Mouse (Mus musculus) bone marrow, adult 2 months (tissue): Measurements from ENCODE around the gene Il9r. TPM values are rescaled to one million over a fixed set of nuclear protein-coding genes. Genes with fewer than 3 reads are reported as not detected.

Experiments used
- H3K27ac ChIP-seq: fragments of 200-500 bp; 2 replicates; pipeline ENCODE4 v1.5.1; 2012; ENCODE audit warnings: low read depth, mild to moderate bottlenecking, control low read depth, inconsistent platforms, low read length; ENCODE audit not compliant: control insufficient read depth, poor library complexity, insufficient read depth
- H3K4me1 ChIP-seq: fragments of 200-500 bp; 2 replicates; pipeline ENCODE4 v1.6.1; 2011; ENCODE audit warnings: low read length; ENCODE audit not compliant: control insufficient read depth, insufficient read depth
- H3K4me3 ChIP-seq: fragments of 200-500 bp; replicated peaks from 2 replicates; pipeline ENCODE3; 2011; ENCODE audit warnings: mild to moderate bottlenecking, low read depth, low read length, control low read depth; ENCODE audit not compliant: control insufficient read depth
- CTCF ChIP-seq: fragments of 200-500 bp; IDR thresholded peaks from 2 replicates; pipeline ENCODE4 v1.5.1; 2011; ENCODE audit warnings: low read length, control low read depth; ENCODE audit not compliant: control insufficient read depth, insufficient read depth
- POLR2A ChIP-seq: fragments of 200-500 bp; IDR thresholded peaks from 2 replicates; pipeline ENCODE4 v1.6.1; 2011; ENCODE audit warnings: low read depth, mild to moderate bottlenecking, control low read depth, low read length, borderline replicate concordance; ENCODE audit not compliant: control insufficient read depth
- WGBS: fragments of 180-500 bp; shearing (Covaris S2); methylation state at CpG from one replicate; pipeline ENCODE4 v1.1.7; 2018; 5-methylcytosine and 5-hydroxymethylcytosine counted together
- polyA plus RNA-seq: library from polyadenylated mRNA; stranded (reverse); fragments of >200 nt; gene quantifications from 2 replicates; pipeline ENCODE4 v1.2.4, GENCODE M21; 2011; ENCODE audit warnings: low replicate concordance; ENCODE audit not compliant: missing spikeins, insufficient read depth, insufficient read length

The Il9r gene
- polyA plus RNA-seq, 1 experiment, result 0.55 TPM

DNA sequence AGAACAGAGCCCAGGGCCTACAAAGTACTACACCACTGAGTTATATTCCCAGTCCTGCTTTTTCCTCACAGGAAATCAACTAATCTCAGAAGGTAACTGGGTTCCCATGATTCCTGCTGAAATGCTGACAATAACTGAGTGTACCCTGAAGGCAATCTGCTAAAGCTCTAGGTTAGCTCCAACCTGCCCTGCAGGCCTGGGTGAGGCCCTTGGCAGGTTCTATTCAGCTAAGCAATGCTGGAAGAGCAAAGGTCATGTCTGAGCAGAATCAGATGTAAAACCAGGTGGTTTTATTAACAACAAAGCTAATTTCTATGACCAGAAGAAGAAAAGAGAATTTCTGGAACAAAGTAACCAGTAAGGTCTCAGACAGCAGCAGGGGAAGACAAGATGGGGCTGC, 41.3 kb upstream of the Il9r start:
- no peak for TF ChIP-seq POLR2A
- no peak for TF ChIP-seq CTCF
- Histone ChIP-seq H3K4me3 (no peak overlapping the region), H3K27ac (peak overlapping the region; percentile 16; the same call in 1 of the 2 replicates), H3K4me1 (peaks cover 3% of the 10 kb centered on the region)

DNA sequence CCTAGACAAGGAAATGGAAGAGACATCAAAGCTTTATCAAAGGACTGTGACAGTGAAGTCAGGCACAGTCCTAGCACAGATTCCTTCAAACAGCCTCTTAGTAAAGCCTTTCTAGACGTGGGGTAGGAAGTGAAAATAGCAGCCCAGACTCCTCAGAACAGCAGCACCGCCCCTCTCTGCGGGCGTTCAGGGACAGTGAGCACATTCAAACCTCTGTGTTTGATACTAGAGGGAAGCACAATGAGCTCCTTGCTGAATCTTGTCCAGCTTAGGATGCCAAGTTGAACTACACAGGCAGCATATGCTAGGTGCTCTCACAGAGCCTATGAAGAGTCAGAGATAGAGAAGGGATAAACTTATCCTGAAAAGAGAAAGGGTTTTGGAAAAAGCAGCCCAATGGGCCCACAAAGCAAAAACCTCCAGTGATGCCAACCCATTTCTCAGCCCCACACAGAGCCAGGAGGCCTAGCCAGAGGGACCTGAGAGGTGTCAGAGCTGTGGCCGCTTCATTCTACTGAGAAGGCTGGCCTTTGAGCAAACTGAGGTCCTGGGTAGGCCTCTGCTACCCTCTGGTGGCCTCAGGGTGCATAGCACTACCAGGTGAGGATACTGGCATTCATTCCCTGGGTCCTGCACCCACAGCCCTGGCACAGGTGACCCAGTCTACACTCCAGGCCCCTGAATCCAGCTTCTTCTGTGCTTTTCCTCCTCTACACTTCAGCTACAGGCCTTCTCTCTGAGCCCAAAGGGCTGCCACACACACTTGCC, 38.2 kb upstream of the Il9r start:
- Histone ChIP-seq H3K27ac (peak overlapping the region; percentile 6; the same call in 1 of the 2 replicates), H3K4me1 (peaks cover 3% of the 10 kb centered on the region), H3K4me3 (no peak overlapping the region)
- TF ChIP-seq CTCF (peak; percentile 97), POLR2A (no peak)
- 62% methylated on average over 5 of the region's 5 CpGs for WGBS

DNA sequence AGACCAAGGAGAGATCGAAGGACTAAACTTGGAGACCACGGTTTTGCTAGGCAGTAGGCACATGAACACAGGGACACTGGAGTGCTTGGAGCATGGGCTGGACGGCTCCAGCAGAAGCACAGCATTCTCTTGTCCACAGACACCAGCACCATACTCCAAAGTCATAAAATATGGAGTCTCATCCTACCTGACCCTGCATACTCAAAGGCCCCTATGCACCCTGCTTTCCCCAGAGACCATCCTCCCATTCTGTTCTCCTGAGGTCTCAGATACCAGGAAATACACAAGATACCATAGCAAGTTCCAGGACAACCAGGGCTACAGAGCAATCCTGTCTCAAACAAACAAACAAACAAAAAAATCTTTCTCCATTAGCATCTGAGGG, 37.3 kb upstream of the Il9r start:
- no peak for TF ChIP-seq CTCF
- TF ChIP-seq POLR2A, result no peak
- 93% methylated on average over 3 of the region's 3 CpGs for WGBS
- Histone ChIP-seq H3K4me1 (no peaks in the 10 kb centered on the region; the same call in 1 of the 2 replicates), H3K4me3 (no peak overlapping the region), H3K27ac (no peak overlapping the region)

DNA sequence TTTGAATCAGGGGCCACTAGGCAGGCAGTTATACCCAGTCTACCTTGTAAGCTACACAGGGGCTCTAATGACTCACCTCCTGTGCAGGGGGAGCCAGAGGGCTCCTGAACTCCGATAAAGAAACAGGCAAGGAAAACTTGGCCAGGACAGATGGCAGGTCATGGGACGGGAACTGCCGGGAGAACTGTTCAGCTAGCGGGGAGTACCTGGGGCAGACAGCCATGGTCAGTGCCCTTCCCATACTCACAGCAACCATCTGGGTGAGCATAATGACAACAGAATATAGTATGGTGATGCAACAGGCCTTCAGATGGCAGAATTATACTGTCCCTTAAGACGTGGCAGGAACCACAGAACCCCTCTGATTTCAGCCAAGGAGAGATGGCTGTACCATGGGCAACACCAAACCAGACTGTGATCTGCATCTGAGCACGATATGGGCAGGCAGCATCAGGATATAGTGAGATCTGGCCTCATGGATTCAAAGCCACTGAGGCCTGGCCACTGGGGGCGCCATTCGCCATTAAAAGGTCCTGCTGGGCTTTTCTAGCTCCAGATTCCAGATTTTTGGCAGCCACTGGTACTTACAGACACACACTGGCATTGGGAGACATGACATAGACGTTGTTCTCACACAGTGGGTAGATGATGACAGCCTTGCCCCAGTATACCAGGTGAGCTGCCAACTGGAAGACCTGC, 36.8 kb upstream of the Il9r start:
- H3K4me1 ChIP-seq, result no peaks in the 10 kb centered on the region
- TF ChIP-seq POLR2A, result no peak
- peak; percentile 56; the same call in 1 of the 2 replicates for TF ChIP-seq CTCF
- WGBS, result 71% methylated on average over 9 of the region's 9 CpGs

DNA sequence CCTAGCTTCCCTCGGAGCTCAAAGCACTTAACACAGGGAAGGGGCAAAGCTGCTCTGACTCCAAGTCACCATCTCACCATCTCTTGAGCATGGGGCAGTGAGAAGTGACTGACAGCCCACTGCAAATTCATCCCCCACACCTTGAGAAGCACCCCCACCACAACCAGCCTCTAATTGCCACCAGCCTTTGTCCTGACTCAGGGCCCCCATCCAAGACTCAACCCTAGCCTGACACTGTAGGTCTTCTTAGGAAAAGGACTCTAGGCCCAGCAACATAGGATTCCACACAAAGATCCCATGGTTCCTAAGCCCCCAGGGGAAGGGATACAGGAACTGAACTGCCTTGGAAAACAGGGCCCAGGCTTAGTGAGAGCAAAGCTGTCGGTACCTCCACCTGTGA, 36.1 kb upstream of the Il9r start:
- WGBS, result 85% methylated on average over 2 of the region's 2 CpGs
- TF ChIP-seq POLR2A (no peak), CTCF (no peak)
- H3K4me3 ChIP-seq, result no peak overlapping the region
- H3K4me1 ChIP-seq, result no peaks in the 10 kb centered on the region
- no peak overlapping the region for H3K27ac ChIP-seq

More for the DNA sequence above, 36.8 kb upstream of the Il9r start:
- Histone ChIP-seq H3K27ac (no peak overlapping the region), H3K4me3 (no peak overlapping the region)

DNA sequence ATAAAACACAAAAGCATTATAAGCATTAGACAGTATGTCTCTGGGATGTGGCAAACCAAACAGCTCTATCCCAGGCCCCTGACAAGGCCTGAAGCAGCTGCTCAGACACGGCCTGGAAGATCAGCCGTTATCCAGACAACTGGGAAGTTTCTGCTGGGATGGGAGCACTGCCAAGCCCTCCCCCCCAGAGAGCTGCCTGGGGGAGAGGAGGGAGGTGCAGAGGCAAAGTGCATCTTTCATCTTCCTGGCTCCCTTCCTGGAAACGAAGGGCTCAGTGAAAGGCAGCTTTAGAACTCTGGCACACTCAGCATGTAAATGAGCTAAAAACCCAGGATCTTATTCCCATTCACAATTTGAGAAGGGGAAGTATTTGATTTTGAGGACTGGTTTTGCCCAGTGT, 35.6 kb upstream of the Il9r start:
- TF ChIP-seq CTCF (no peak), POLR2A (no peak)
- Histone ChIP-seq H3K4me1 (no peaks in the 10 kb centered on the region), H3K27ac (no peak overlapping the region), H3K4me3 (no peak overlapping the region)
- 87% methylated on average over 3 of the region's 3 CpGs for WGBS

DNA sequence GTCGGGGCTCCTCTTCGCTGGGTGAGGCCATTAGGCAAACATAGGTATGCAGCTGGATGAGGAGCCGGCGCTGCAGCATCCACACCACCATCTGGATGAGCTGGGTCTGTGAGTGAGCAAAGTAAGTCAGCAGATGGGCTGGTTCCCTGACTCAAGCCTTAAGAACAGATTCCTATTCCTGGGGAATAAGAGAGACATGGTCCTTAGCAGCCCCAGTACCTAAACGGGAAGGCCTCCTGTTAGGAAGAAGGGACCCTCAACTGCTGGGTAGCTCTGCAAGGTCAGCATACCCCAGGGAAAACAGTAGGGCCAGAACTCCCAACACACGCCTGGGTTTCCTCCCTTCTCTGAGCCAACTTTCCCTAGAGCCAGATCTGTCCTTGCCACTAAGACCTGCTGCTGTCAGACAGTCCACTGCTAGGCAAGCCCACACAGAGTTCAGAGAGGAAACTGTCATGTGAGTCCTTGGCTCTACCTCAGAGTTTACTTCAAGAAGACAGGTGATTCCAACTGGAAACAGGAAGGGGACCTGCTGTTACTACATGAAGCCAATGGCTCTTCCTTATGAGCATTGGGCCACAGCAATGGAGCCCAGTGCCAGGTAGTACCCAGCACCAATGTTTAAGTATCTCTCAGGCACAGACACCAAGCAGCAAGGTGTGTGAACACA, 34.9 kb upstream of the Il9r start:
- 93% methylated on average over 6 of the region's 6 CpGs for WGBS
- TF ChIP-seq CTCF (no peak), POLR2A (no peak)
- H3K4me3 ChIP-seq, result no peak overlapping the region
- no peak overlapping the region for H3K27ac ChIP-seq
- no peaks in the 10 kb centered on the region for H3K4me1 ChIP-seq

DNA sequence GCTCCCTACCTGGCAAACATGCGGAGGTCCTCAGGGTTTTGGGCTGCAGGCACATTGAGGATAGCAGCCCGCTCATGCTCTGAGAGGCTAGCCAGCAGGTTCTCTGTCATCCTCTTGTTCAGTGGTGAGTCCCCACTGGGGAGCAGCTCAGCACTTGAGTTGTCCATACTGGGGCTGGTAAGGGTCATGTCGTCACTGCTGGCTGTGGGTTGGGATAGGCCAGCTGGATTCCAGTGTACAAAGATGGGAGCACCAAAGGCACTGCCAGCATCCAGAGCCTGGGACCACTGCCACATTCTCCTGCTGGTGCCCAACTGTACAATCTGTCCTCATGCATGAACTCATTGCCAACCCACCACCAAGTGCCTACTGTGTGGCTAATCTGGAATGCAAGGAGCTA, 33.8 kb upstream of the Il9r start:
- H3K4me3 ChIP-seq, result no peak overlapping the region
- 99% methylated on average over 3 of the region's 3 CpGs for WGBS
- H3K27ac ChIP-seq, result no peak overlapping the region
- TF ChIP-seq CTCF, result no peak
- TF ChIP-seq POLR2A, result no peak
- H3K4me1 ChIP-seq, result no peaks in the 10 kb centered on the region

DNA sequence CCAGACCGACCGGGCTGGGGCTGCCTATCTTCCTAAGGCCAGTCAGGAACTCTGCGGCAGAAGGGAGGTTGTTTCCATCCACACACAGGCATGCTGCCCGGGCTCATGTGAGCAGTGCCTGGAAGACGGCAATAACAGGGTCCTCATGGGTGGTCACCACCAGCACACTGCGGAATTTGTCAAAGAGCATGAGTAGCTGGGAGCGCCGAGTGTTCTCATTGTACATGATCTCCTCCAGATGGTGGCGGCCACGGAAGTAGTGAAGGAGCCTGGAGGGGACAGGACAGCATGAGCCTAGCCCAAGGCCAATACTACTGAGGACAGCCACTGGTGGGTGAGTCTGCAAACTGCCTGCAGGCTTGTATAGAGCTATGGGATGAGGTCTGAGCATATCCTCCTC, 32.8 kb upstream of the Il9r start:
- no peak for TF ChIP-seq POLR2A
- TF ChIP-seq CTCF, result no peak
- Histone ChIP-seq H3K4me3 (no peak overlapping the region), H3K4me1 (no peaks in the 10 kb centered on the region), H3K27ac (no peak overlapping the region)
- 92% methylated on average over 10 of the region's 10 CpGs for whole genome bisulfite sequencing
